Mouse (Mus musculus) ES-Bruce4 (cell line): ENCODE measurements at regions not wholly inside any gene's neighbourhood (a gene's known extent, or its start where the extent isn't known, plus 50 kb on each side); places are given as distances from the start of the nearest gene placed in this dataset.

Experiments
- CTCF ChIP-seq: IDR thresholded peaks from one replicate; pipeline ENCODE4 v1.8.1; 2011; ENCODE audit warnings: low read depth, low read length
- EP300 ChIP-seq: IDR thresholded peaks from 2 replicates; pipeline ENCODE4 v1.6.1; 2011; ENCODE audit warnings: low read depth, low read length; ENCODE audit not compliant: insufficient read depth
- POLR2A ChIP-seq: IDR thresholded peaks from one replicate; pipeline ENCODE4 v1.8.1; 2011; ENCODE audit warnings: low read length; ENCODE audit not compliant: insufficient read depth

DNA sequence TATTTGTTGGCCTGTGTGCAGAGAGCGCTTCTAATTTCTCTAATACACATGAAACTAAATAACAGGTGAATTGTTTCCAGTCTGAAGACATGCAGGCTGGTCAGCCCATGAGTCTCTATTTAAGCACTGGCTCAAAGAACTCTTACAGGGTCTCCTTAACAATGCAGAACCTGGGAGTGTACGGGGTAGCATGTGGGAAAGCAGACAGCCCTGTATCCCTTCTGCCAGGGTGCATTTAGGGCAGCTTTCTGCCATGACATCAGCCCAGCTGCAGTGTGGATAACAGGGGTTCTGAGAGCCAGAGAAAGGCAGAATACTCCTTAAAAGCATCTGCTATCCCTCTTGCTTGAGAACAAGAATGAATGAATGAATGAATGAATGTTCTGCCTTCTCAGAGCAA lies 164.7 kb downstream of the Grb14 start:
- TF ChIP-seq POLR2A = no peak
- no peak for TF ChIP-seq CTCF
- TF ChIP-seq EP300 = no peak
